Mouse (Mus musculus) forebrain, embryonic 15.5 days (tissue): ENCODE measurements around the gene Nfe2l2. TPM values are rescaled to one million over a fixed set of nuclear protein-coding genes. Genes with fewer than 3 reads are reported as not detected.
"Not testable (repeated sequence)": the region's sequence is repeated elsewhere in the genome, so short reads cannot be mapped to it uniquely, and the experiment has no call there.

Experiments used
- ATAC-seq: fragments of 200-750 bp; cut with Nextera tagmentation; replicated peaks from 2 replicates; pipeline ENCODE4 v1.8.0; 2017; ENCODE audit warnings: mild to moderate bottlenecking, moderate TSS enrichment, moderate library complexity
- H3K27ac ChIP-seq: fragments of 300-500 bp; sonication (generic); replicated peaks from 2 replicates; pipeline ENCODE4 v1.5.1; 2015; ENCODE audit warnings: mild to moderate bottlenecking, inconsistent platforms
- H3K27me3 ChIP-seq: fragments of 300-500 bp; sonication (generic); 2 replicates; pipeline ENCODE4 v1.6.1; 2015; ENCODE audit warnings: inconsistent platforms
- H3K36me3 ChIP-seq: fragments of 300-500 bp; sonication (generic); 2 replicates; pipeline ENCODE4 v1.6.1; 2015; ENCODE audit warnings: mild to moderate bottlenecking, inconsistent platforms
- H3K4me1 ChIP-seq: fragments of 300-500 bp; sonication (generic); 2 replicates; pipeline ENCODE4 v1.6.1; 2015; ENCODE audit warnings: inconsistent platforms
- H3K4me2 ChIP-seq: fragments of 300-500 bp; sonication (generic); replicated peaks from 2 replicates; pipeline ENCODE4 v1.6.1; 2015; ENCODE audit warnings: mild to moderate bottlenecking, inconsistent platforms
- H3K4me3 ChIP-seq: fragments of 300-500 bp; sonication (generic); 2 replicates; pipeline ENCODE4 v1.5.1; 2015; ENCODE audit warnings: mild to moderate bottlenecking, inconsistent platforms
- H3K9ac ChIP-seq: fragments of 300-500 bp; sonication (generic); replicated peaks from 2 replicates; pipeline ENCODE4 v1.6.1; 2015; ENCODE audit warnings: mild to moderate bottlenecking, inconsistent platforms
- H3K9me3 ChIP-seq: fragments of 300-500 bp; sonication (generic); 2 replicates; pipeline ENCODE4 v1.6.1; 2016; ENCODE audit warnings: inconsistent platforms
- WGBS: fragments of 180-500 bp; shearing (Covaris S2); methylation state at CpG from one replicate; pipeline ENCODE4 v1.1.7; 2015; ENCODE audit warnings: mixed read lengths; 5-methylcytosine and 5-hydroxymethylcytosine counted together
- polyA plus RNA-seq: library from polyadenylated mRNA; unstranded; fragments of >200 nt; fragmentation: Nextera tagmentation; extraction: Ambion mirVana; gene quantifications from 2 replicates; pipeline ENCODE4 v1.2.1, GENCODE M21; 2015

Nfe2l2 gene
- polyA plus RNA-seq, 1 experiment from 2014 or later = 14.3 TPM

DNA sequence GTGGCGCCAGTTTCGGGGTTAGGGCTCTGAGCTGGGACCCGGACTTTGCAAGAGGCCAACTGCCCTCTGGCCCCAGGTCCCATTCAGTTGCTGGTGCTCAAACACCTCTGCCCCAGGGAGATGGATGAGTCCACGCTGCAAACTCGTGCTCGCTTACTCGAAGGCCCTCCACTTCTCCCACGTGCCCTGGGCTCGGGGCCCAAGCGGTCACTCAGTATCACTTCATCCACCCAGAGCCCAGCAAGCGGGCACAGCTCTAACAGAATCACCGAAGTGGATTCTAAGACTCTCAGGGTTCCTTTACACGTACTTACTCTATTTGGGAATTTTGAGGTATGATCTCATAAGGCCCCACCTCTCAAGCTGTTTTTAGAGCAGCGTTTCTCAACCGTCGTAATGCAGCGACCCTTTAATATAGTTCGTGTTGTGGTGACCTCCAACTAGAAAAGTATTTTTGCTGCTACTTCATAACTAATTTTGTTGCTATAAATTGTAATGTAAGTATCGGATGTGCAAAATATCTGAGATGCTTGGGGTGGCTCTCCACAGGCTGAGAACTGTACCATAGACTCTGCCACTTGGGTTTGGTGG lies 816 bp upstream of the Nfe2l2 start:
- ATAC-seq = no peak
- Histone ChIP-seq H3K27ac (peak overlapping the region; percentile 79), H3K4me2 (peak overlapping the region; percentile 87), H3K36me3 (no peaks in the 10 kb centered on the region), H3K4me3 (peak overlapping the region; percentile 54), H3K9me3 (no peaks in the 10 kb centered on the region), H3K27me3 (no peaks in the 10 kb centered on the region), H3K9ac (peak overlapping the region; percentile 52), H3K4me1 (peaks cover 33% of the 10 kb centered on the region)
- 29% methylated on average over 19 of the region's 19 CpGs for WGBS

DNA sequence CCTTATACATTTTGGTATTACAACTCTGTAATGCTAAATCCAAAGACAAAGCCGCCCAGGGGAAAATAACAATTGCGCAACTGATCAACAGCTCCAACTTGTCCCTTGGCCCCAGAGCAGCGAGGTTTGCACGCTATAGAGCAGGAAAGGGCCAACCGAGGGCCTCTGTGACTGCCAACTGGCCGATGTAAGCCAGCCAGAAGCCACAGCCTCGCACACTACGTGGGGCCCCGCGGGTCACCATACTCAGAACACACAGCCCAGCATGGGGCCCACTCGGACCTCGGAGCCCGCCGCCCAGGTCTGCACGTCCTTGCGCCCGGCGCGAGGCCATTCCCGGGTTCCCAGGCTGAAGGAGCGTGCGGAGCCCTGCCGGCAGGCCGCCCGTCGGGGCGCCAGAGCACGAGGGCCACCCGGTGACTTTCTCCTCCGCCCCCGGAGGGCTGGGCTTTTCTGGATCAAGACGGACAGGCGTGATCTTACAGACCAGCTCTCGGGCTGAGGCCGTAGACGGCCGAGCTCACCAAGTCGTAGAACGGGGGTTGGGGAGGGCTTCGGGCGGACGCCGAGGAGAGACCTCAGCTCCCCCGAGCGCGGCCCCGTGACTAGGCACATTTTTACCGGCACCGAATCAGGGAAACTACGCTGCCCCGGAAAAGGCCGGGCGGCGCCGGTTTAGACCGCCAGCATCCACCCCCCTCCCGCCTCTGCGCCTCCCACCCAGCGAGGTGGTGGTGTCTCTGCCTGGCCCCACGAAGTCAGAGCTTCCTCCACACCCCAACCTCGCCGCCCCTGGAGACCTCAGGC lies 863 bp downstream of the Nfe2l2 start:
- Histone ChIP-seq H3K27ac (peak overlapping the region; percentile 79), H3K4me3 (peak overlapping the region; percentile 54), H3K9me3 (no peaks in the 10 kb centered on the region), H3K4me1 (peaks cover 33% of the 10 kb centered on the region), H3K36me3 (no peaks in the 10 kb centered on the region), H3K27me3 (no peaks in the 10 kb centered on the region), H3K9ac (peak overlapping the region; percentile 52), H3K4me2 (peak overlapping the region; percentile 87)
- WGBS = under 1% methylated on average over 62 of the region's 62 CpGs
- peak; percentile 86 for ATAC-seq

DNA sequence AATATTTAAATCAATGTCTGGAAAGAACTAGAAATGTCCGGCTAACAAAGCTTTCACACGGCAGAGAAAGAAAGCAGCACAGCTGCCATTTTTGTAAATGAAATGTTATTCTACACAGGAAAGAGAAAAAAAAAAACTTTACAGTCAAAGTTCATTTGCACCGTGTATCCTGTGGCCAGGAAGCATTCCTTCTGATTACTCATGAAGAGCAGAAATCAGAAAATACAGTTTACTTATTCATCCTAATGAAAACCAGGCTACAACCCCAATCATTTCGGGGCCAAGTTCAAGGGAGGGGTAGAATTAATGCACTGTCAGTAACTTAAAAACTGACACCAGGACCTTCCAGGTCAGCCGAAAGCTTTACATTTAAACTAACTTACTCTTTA lies 1.9 kb downstream of the Nfe2l2 start:
- Histone ChIP-seq H3K27ac (no peak overlapping the region), H3K36me3 (no peaks in the 10 kb centered on the region), H3K4me1 (peaks cover 33% of the 10 kb centered on the region), H3K9ac (no peak overlapping the region), H3K9me3 (no peaks in the 10 kb centered on the region), H3K4me3 (peak overlapping the region; percentile 54; the same call in 1 of the 2 replicates), H3K27me3 (no peaks in the 10 kb centered on the region), H3K4me2 (peak overlapping the region; percentile 87)
- ATAC-seq = no peak
- WGBS = 28% methylated on average over 5 of the region's 5 CpGs

DNA sequence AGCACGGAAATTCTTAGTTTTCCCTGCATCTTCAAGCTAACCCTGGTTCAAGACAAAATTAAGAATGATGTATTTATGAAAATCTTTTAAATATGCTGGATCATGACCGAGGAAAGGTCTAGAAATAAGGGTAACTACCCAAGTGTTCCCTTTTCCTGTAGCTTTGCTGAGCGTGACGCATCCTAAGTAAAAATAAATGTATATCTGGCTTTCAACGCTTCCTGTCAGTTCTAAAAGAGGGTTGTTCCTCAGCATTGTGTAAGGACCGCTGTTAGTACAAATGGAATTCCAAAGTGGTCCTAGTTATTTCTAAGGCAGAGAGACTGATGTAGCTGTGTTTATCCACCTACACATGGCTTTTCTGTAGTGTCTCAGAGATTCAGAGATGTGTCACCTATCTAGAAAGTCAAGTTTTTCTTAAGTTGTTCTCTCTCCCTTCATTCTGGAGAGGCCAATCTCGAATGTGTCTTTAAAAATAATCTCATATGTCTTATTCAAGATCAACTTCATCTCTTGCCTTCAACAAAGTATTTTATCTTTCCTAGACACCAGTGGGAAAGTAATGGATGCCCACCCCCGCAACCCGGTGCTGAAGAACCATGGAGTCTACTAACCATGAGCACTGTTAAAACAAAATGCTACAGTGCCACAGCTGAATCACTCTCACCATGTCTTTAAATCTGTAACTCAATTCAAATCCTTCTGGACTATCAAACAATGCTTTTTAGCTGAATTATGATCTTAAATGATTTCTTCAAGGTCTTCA lies 2.4 kb downstream of the Nfe2l2 start:
- no peaks in the 10 kb centered on the region for H3K36me3 ChIP-seq
- no peak for ATAC-seq
- 81% methylated on average over 9 of the region's 9 CpGs for WGBS
- peaks cover 33% of the 10 kb centered on the region for H3K4me1 ChIP-seq
- H3K4me3 ChIP-seq = peak overlapping the region; percentile 54; the same call in 1 of the 2 replicates
- H3K27me3 ChIP-seq = no peaks in the 10 kb centered on the region
- H3K27ac ChIP-seq = no peak overlapping the region
- H3K9me3 ChIP-seq = no peaks in the 10 kb centered on the region
- no peak overlapping the region; the same call in 1 of the 2 replicates for H3K4me2 ChIP-seq
- no peak overlapping the region for H3K9ac ChIP-seq

DNA sequence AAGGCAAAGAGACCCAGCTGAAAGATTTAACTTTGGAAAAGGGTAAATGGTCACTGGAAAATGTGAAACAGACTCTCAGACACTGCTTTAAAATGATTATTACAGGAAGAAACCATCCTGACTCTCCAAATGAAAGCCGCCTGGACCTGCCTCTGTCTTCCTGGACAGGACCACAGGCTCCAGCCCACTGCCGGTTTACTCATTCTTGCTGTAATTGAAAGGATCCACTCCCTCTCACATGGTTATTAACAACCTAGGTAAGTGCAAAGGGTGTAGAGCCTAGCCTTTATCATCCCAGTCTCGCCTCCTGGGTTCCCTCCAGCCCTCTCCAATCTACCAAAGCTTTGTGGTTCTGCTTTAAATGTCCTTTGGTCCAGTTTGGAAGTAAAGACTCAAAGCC lies 3.2 kb downstream of the Nfe2l2 start:
- Histone ChIP-seq H3K4me2 (no peak overlapping the region), H3K4me3 (no peak overlapping the region), H3K9ac (no peak overlapping the region), H3K9me3 (no peaks in the 10 kb centered on the region), H3K36me3 (no peaks in the 10 kb centered on the region), H3K4me1 (peaks cover 27% of the 10 kb centered on the region), H3K27ac (no peak overlapping the region), H3K27me3 (no peaks in the 10 kb centered on the region)
- no peak for ATAC-seq
- WGBS = 73% methylated on average over 3 of the region's 3 CpGs

DNA sequence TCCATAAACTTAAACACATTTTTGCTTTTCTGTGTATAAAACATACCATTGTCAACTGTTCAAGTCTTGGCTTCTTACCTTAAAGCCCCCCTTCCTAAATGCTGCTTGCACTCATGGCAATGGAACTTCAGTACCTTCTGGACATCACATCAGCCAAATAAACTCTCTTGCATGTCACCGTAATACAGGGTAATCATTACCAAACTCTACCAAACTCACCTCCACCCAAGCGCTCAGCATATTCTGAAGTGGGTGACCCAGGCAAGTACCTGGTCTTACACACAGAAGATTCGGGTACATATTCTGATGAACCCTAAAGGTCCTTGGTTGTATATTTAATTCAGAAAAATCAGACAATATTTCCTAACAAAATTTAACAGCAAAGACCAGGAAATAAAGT lies 3.9 kb downstream of the Nfe2l2 start:
- Histone ChIP-seq H3K9ac (no peak overlapping the region), H3K27ac (no peak overlapping the region), H3K27me3 (no peaks in the 10 kb centered on the region), H3K9me3 (no peaks in the 10 kb centered on the region), H3K4me2 (no peak overlapping the region), H3K4me3 (no peak overlapping the region), H3K36me3 (no peaks in the 10 kb centered on the region), H3K4me1 (peaks cover 25% of the 10 kb centered on the region)
- 97% methylated on average over 3 of the region's 3 CpGs for WGBS
- ATAC-seq = no peak

DNA sequence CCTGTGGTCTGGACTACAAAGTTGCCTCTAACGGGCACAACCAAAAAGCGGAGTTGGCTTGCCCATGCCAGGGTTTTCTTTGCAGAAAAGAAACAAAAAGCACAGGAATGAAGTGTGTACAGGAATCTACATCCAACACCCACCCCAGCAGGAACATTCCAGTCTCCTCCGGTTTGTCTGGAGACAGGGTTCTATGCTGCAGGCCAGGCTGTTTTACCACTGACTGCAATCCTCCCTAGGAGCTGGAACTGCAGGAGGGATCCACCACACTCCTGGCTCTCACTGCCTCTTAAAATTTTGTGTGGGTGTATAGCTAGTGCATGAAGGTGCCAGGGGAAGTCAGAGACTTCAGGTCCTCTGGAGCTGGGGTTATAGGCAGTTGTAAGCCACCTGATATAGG lies 5.6 kb downstream of the Nfe2l2 start:
- 78% methylated on average over 3 of the region's 3 CpGs for WGBS
- no peak for ATAC-seq
- H3K4me2 ChIP-seq = no peak overlapping the region

DNA sequence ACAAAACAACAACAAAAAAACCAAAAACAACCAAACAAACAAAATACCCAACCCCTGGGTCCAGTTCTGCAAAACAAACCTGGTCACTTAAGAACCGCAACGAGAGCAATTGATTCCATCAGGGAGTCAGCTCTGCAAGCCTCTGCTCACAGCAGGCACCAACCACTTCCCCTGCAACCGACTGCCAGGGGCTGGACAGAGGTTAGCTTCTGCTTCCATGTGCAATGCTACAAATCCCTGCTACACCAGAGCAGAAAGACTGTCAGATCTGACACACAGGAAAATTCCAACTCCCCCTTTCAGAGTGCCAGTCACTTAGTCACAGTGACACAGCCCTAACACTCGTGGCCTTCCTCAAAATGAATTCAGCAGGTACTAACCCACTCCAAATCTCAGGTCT lies 6.4 kb downstream of the Nfe2l2 start:
- Histone ChIP-seq H3K4me1 (peaks cover 5% of the 10 kb centered on the region; the same call in 1 of the 2 replicates), H3K9me3 (no peaks in the 10 kb centered on the region), H3K27me3 (no peaks in the 10 kb centered on the region), H3K36me3 (no peaks in the 10 kb centered on the region), H3K27ac (no peak overlapping the region), H3K4me2 (no peak overlapping the region), H3K4me3 (no peak overlapping the region), H3K9ac (no peak overlapping the region)
- 44% methylated on average over 4 of the region's 4 CpGs for WGBS
- no peak for ATAC-seq

More for the DNA sequence above, 5.6 kb downstream of the Nfe2l2 start:
- Histone ChIP-seq H3K27me3 (no peaks in the 10 kb centered on the region), H3K9me3 (no peaks in the 10 kb centered on the region), H3K27ac (no peak overlapping the region), H3K9ac (no peak overlapping the region), H3K36me3 (no peaks in the 10 kb centered on the region), H3K4me3 (no peak overlapping the region), H3K4me1 (peaks cover 11% of the 10 kb centered on the region)

DNA sequence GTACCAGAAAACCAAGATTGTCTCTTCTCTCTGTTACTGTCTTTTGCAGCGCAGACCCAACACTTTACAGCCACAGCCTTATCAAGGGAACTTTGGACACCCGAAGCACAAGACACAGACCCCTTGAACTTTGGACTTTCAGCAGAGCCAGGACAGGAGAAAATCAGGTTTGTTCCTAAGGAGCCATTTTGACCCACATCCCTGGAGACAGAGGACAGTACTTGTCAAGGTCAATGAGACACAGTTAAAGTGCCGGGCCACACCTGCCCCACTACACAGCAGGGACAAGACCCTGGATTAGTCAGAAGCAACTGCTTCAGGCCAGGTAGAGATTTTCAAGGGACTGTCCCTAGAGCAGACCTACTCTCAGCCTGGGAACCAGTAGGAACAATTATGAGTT lies 7.2 kb downstream of the Nfe2l2 start:
- ATAC-seq = no peak

DNA sequence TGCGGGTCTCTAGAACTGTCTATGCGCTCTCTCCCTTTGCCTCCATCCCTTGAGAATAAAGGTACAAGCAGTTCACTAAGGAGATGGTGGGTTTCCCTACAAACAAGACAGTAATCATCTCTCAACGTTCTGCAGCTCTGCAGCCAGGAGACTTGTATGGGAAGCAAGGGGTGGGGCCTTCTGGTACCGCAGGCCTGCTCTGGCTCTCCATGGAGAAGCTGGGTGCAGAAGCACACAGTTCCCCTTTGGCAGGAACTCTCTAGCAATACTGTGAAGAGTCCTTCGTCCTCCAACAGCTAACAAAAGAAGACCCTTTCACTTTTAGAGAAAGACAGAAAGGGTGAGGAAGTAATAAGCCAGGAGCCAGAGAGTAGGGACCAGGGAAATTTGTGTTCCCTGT lies 8.1 kb downstream of the Nfe2l2 start:
- Histone ChIP-seq H3K27me3 (no peaks in the 10 kb centered on the region), H3K27ac (no peak overlapping the region), H3K9ac (no peak overlapping the region), H3K36me3 (no peaks in the 10 kb centered on the region), H3K4me3 (no peak overlapping the region), H3K4me2 (no peak overlapping the region), H3K4me1 (no peaks in the 10 kb centered on the region), H3K9me3 (no peaks in the 10 kb centered on the region)
- ATAC-seq = no peak
- WGBS = 58% methylated on average over 5 of the region's 5 CpGs

More for the DNA sequence above, 7.2 kb downstream of the Nfe2l2 start:
- H3K27me3 ChIP-seq = no peaks in the 10 kb centered on the region
- peaks cover under 1% of the 10 kb centered on the region; the same call in 1 of the 2 replicates for H3K4me1 ChIP-seq
- no peaks in the 10 kb centered on the region for H3K9me3 ChIP-seq
- WGBS = 95% methylated on average over 3 of the region's 3 CpGs
- H3K27ac ChIP-seq = no peak overlapping the region
- no peak overlapping the region for H3K4me2 ChIP-seq
- H3K4me3 ChIP-seq = no peak overlapping the region
- H3K9ac ChIP-seq = no peak overlapping the region
- no peaks in the 10 kb centered on the region for H3K36me3 ChIP-seq

DNA sequence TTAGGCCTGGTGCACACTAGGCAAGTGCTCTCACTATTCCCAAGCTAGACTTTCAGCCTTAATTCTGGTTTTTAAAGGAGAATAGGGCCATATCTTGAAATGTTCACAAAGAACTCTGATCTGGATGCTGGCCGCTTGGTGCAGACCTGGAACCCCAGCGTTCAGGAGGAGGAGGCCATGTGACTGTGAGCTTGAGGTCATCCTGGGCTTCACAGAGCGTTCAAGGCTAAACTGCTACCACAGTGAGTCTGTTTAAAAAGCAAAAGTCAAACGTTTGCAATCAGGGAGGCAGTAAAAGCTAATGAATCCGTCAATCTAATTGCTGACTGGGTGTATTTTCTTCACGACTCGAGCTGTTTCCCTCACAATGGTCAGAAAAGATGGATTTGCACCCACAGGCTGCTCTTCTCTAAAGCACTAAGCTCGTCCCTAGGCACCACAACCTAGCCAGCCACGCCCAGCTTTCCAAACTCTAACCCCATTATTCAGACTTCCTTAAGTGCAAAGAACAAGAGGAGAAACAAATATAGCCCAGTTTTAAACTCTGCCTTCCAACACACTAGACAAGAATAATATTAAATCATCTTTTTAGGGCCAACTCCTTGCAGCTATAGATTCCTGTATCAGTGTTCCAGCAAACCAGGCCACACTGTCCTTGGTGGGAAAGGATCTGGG lies 8.6 kb downstream of the Nfe2l2 start:
- H3K4me3 ChIP-seq = no peak overlapping the region
- H3K9me3 ChIP-seq = no peaks in the 10 kb centered on the region
- no peak for ATAC-seq
- WGBS = 61% methylated on average over 9 of the region's 9 CpGs
- H3K4me1 ChIP-seq = no peaks in the 10 kb centered on the region
- H3K4me2 ChIP-seq = no peak overlapping the region
- H3K36me3 ChIP-seq = no peaks in the 10 kb centered on the region
- H3K27me3 ChIP-seq = no peaks in the 10 kb centered on the region
- no peak overlapping the region for H3K27ac ChIP-seq
- no peak overlapping the region for H3K9ac ChIP-seq

DNA sequence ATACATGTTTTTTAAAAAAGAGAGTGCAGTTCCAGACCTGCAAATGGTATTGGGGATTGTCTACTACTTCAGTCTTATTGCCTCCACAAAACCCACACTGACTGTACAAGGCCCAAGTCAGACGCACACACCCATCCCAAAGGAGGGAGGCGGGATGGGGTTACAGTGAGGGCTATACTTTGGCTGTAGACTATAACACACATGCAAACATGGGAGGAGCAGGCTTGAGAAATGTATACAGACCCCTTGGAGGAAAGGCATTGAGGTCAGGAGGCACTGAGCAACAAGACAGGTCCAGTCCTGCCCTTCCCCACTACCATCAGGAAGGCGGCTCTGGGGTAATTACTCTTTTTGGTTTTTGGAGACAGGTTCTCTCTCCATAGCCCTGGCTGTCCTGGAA lies 9.5 kb downstream of the Nfe2l2 start:
- H3K9ac ChIP-seq, H3K27ac ChIP-seq, H3K4me2 ChIP-seq, ATAC-seq, H3K4me3 ChIP-seq, H3K27me3 ChIP-seq, H3K4me1 ChIP-seq, H3K9me3 ChIP-seq, H3K36me3 ChIP-seq: not testable (repeated sequence)
- WGBS = 94% methylated on average over 3 of the region's 3 CpGs
